Mouse (Mus musculus): Measurements from ENCODE around the gene Snu13. TPM values are rescaled to one million over a fixed set of nuclear protein-coding genes. Genes with fewer than 3 reads are reported as not detected.

The Snu13 gene
- 130 and 133 TPM in 2 replicates for polyA plus RNA-seq (2015; fragmentation: Nextera tagmentation; extraction: Ambion mirVana)

DNA sequence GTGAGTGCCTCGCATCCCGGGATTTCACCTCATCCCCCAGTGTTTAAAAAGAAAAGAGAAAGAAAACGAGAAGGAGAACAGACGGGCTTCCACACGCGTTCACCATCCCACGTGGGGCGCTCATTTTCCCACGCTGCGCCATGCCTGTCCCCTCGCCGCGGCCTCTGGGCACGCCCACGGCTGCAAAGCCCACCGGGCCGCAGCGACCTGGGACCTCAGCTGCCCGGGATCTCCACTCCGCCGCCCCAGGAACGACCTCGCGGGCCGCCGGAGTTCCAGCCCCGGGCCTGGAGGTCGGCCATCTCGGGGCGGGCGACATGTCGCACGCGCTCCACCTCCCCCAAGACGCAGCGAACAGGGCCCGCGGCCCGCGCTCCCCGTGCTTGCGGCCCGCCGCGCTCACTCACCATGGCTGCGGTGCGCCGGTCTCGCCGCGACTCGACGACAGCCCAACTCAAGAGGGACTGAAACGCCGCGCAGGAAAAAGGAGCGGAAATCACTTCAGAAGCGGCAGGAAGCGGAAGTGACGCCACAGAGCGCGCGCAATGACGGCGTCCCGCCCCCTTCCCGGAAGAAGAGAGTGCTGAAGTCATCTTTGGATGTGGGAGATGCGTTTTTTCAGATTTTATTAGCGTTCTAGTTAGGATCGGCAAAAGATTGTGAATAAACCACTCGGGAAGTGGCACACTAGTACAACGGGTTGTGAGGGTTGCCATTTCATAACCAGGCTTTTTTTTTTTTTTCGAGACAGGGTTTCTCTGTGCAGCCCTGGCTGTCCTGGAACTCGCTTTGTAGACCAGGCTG is at the start of gene Snu13:
TSS of gene Snu13 (minus strand) at position 519 of the 804 bp plus-strand sequence.
- ATAC-seq (ENCODE audit: low FRiP score, low TSS enrichment) (peak; percentile 85), DNase-seq (ENCODE audit: low spot score) (peak; percentile 93)
- Histone ChIP-seq H3K4me2 (replicated peaks; ENCODE audit: low read depth) (peak within 1 kb of the TSS; percentile 94), H3K4me1 (replicated peaks; ENCODE audit: control insufficient read depth, insufficient read depth) (0 out of 2 replicates have a peak, but pooled peaks cover 5% of the 10 kb centered on the region), H3K36me3 (ENCODE audit: control insufficient read depth, insufficient read depth, low read length) (peaks cover 5% of the 10 kb centered on the region; the same call in 1 of the 2 replicates), H3K27ac (replicated peaks) (peak within 1 kb of the TSS; percentile 92), H3K9ac (ENCODE audit: low read length) (peak within 1 kb of the TSS; percentile 96), H3K4me3 (ENCODE audit: low read depth, low read length) (peak within 1 kb of the TSS; percentile 98), H3K9me3 (ENCODE audit: control insufficient read depth, low read length) (no peaks in the 10 kb centered on the region), H3K27me3 (ENCODE audit: control insufficient read depth, insufficient read depth, low read length) (no peaks in the 10 kb centered on the region)
- under 1% methylated on average over 74 of the region's 74 CpGs for WGBS
- TF ChIP-seq CTCF (IDR thresholded peaks at IDR 0.05; ENCODE audit: low read depth) (no peak), EP300 (optimal IDR thresholded peaks at IDR 0.05) (no peak)

DNA sequence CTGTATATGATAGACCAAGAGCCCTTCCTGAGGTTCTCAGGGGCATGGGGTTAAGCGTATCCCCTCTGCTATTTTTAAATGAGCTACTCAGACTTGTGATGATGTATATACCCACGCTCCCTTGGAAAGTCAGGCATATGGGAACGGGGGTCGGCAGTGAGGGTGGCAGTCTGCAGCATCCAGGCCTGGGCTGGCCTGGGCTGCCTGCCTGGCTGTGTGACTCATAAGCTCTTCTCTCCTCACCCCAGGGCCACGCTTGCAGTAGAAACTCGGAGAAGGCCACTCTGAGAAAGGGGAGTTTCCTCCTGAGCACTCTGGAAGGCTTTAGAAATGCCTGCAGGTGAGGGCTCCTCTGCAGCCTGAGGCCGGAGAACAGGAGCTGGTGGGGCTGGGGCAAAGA is 43.7 kb upstream of the Snu13 start:
- WGBS = 71% methylated on average over 7 of the region's 7 CpGs
- no peak for DNase-seq (ENCODE audit: low spot score)
- TF ChIP-seq CTCF (IDR thresholded peaks at IDR 0.05; ENCODE audit: low read depth) (no peak), EP300 (optimal IDR thresholded peaks at IDR 0.05) (no peak)
- Histone ChIP-seq H3K9ac (ENCODE audit: low read length) (no peak overlapping the region), H3K4me3 (ENCODE audit: low read depth, low read length) (no peak overlapping the region), H3K36me3 (ENCODE audit: control insufficient read depth, insufficient read depth, low read length) (no peaks in the 10 kb centered on the region), H3K27ac (replicated peaks) (no peak overlapping the region), H3K4me1 (replicated peaks; ENCODE audit: control insufficient read depth, insufficient read depth) (no peaks in the 10 kb centered on the region), H3K4me2 (replicated peaks; ENCODE audit: low read depth) (no peak overlapping the region), H3K27me3 (ENCODE audit: control insufficient read depth, insufficient read depth, low read length) (no peaks in the 10 kb centered on the region), H3K9me3 (ENCODE audit: control insufficient read depth, low read length) (no peaks in the 10 kb centered on the region)
- ATAC-seq (ENCODE audit: low FRiP score, low TSS enrichment) = no peak

DNA sequence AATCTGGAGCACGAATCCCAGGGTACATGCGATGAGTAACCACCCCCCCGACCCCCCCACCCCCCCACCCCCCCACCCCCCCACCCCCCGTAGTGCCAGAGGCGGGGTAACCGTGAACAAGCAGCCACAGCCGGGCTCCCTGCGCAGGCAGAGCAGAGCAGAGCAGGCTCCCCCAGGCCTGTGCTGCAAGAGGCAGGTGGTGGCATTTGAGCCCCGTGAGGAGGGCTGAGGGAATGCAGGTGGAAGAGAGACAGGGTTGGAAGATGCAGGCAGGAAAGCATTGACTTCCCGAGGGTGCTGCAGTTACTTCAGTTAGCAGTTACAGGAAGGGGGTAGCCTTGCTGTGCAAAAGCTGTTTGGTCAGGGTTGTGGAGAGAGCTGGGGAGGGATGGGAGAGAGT is 39.9 kb upstream of the Snu13 start:
- Histone ChIP-seq H3K27me3 (ENCODE audit: control insufficient read depth, insufficient read depth, low read length) (no peaks in the 10 kb centered on the region), H3K27ac (replicated peaks) (no peak overlapping the region), H3K4me2 (replicated peaks; ENCODE audit: low read depth) (no peak overlapping the region), H3K4me3 (ENCODE audit: low read depth, low read length) (no peak overlapping the region), H3K9ac (ENCODE audit: low read length) (no peak overlapping the region), H3K9me3 (ENCODE audit: control insufficient read depth, low read length) (no peaks in the 10 kb centered on the region), H3K4me1 (replicated peaks; ENCODE audit: control insufficient read depth, insufficient read depth) (no peaks in the 10 kb centered on the region), H3K36me3 (ENCODE audit: control insufficient read depth, insufficient read depth, low read length) (no peaks in the 10 kb centered on the region)
- no peak for TF ChIP-seq CTCF (IDR thresholded peaks at IDR 0.05; ENCODE audit: low read depth)
- TF ChIP-seq EP300 (optimal IDR thresholded peaks at IDR 0.05) = no peak
- ATAC-seq (ENCODE audit: low FRiP score, low TSS enrichment) = no peak; the same call in 1 of the 2 replicates
- peak; percentile 26 for DNase-seq (ENCODE audit: low spot score)
- WGBS = 11% methylated on average over 8 of the region's 10 CpGs

GRCm38 (mm10) chr15:82086131-82086530 is 38.7 kb upstream of the Snu13 start:
- H3K4me3 ChIP-seq (ENCODE audit: low read depth, low read length) = no peak overlapping the region
- no peaks in the 10 kb centered on the region for H3K4me1 ChIP-seq (replicated peaks; ENCODE audit: control insufficient read depth, insufficient read depth)
- H3K27me3 ChIP-seq (ENCODE audit: control insufficient read depth, insufficient read depth, low read length) = no peaks in the 10 kb centered on the region
- no peaks in the 10 kb centered on the region for H3K9me3 ChIP-seq (ENCODE audit: control insufficient read depth, low read length)
- no peaks in the 10 kb centered on the region for H3K36me3 ChIP-seq (ENCODE audit: control insufficient read depth, insufficient read depth, low read length)
- H3K9ac ChIP-seq (ENCODE audit: low read length) = no peak overlapping the region
- no peak overlapping the region for H3K27ac ChIP-seq (replicated peaks)
- peak; percentile 72 for ATAC-seq (ENCODE audit: low FRiP score, low TSS enrichment)
- H3K4me2 ChIP-seq (replicated peaks; ENCODE audit: low read depth) = no peak overlapping the region
- 57% methylated on average over 12 of the region's 12 CpGs for WGBS
- DNase-seq (ENCODE audit: low spot score) = peak; percentile 33
- TF ChIP-seq CTCF (IDR thresholded peaks at IDR 0.05; ENCODE audit: low read depth) = no peak

DNA sequence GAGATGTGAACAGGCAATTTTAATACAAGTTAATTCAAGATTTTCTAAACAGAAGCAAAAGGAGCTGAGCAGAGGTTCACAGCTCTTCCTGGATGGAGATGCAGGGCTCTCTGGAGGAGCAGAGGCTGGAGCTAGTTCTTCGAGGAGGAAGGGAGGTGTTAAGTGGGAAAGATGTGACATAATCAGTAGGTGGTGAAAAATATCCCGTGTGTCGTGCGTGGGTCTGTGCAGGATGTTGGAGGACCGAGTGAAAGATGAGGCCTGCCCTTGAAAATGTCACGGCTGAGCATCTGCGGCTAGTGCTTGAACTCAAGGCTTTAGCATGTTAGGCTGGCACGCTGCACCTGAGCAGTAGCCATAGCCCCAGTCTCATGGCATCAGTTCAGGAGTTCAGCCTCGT is 38.2 kb upstream of the Snu13 start:
- 80% methylated on average over 9 of the region's 9 CpGs for WGBS
- H3K4me1 ChIP-seq (replicated peaks; ENCODE audit: control insufficient read depth, insufficient read depth) = no peaks in the 10 kb centered on the region
- H3K27me3 ChIP-seq (ENCODE audit: control insufficient read depth, insufficient read depth, low read length) = no peaks in the 10 kb centered on the region
- no peak for TF ChIP-seq EP300 (optimal IDR thresholded peaks at IDR 0.05)
- no peak for TF ChIP-seq CTCF (IDR thresholded peaks at IDR 0.05; ENCODE audit: low read depth)
- H3K4me3 ChIP-seq (ENCODE audit: low read depth, low read length) = no peak overlapping the region
- no peak overlapping the region for H3K4me2 ChIP-seq (replicated peaks; ENCODE audit: low read depth)
- H3K9me3 ChIP-seq (ENCODE audit: control insufficient read depth, low read length) = no peaks in the 10 kb centered on the region
- H3K36me3 ChIP-seq (ENCODE audit: control insufficient read depth, insufficient read depth, low read length) = no peaks in the 10 kb centered on the region
- no peak overlapping the region for H3K27ac ChIP-seq (replicated peaks)
- H3K9ac ChIP-seq (ENCODE audit: low read length) = no peak overlapping the region
- no peak for DNase-seq (ENCODE audit: low spot score)
- no peak for ATAC-seq (ENCODE audit: low FRiP score, low TSS enrichment)

GRCm38 (mm10) chr15:82081161-82081560 is 33.8 kb upstream of the Snu13 start:
- Histone ChIP-seq H3K36me3 (ENCODE audit: control insufficient read depth, insufficient read depth, low read length) (no peaks in the 10 kb centered on the region), H3K9ac (ENCODE audit: low read length) (no peak overlapping the region), H3K27me3 (ENCODE audit: control insufficient read depth, insufficient read depth, low read length) (no peaks in the 10 kb centered on the region), H3K4me1 (replicated peaks; ENCODE audit: control insufficient read depth, insufficient read depth) (no peaks in the 10 kb centered on the region), H3K4me2 (replicated peaks; ENCODE audit: low read depth) (no peak overlapping the region), H3K9me3 (ENCODE audit: control insufficient read depth, low read length) (no peaks in the 10 kb centered on the region), H3K4me3 (ENCODE audit: low read depth, low read length) (no peak overlapping the region), H3K27ac (replicated peaks) (no peak overlapping the region)
- 32% methylated on average over 7 of the region's 7 CpGs for WGBS
- DNase-seq (ENCODE audit: low spot score) (peak; percentile 39), ATAC-seq (ENCODE audit: low FRiP score, low TSS enrichment) (0 out of 2 replicates have a peak, but pooled peaks have one; percentile 45)
- no peak for TF ChIP-seq EP300 (optimal IDR thresholded peaks at IDR 0.05)
- peak; percentile 70 for TF ChIP-seq CTCF (IDR thresholded peaks at IDR 0.05; ENCODE audit: low read depth)

All from stomach, postnatal 0 days (tissue).